Mouse (Mus musculus) stomach, postnatal 0 days (tissue): ENCODE results near the gene Krtap5-4.

Experiments
- CTCF ChIP-seq: IDR thresholded peaks from 2 replicates; pipeline ENCODE4 v1.5.1; 2016; ENCODE audit warnings: antibody characterized with exemption, low read depth, mild to moderate bottlenecking, moderate library complexity
- EP300 ChIP-seq: optimal IDR thresholded peaks from 2 replicates; pipeline ENCODE3; 2016; ENCODE audit warnings: antibody characterized with exemption

GRCm38 (mm10) chr7:142284023-142284591 is 19.2 kb upstream of the Krtap5-4 start:
- TF ChIP-seq CTCF: peak; percentile 49
- TF ChIP-seq EP300: no peak
